In genomic region chr9:44405011-44405410, GRCm38 (mm10) we compare ENCODE assay signal across 17 mouse cellular contexts.
"Had no signal": no experiment of that assay in that cellular context is flagged by ENCODE, and none has a peak within 500 bp of the region (broad histone marks: within the 10 kb centered on the region; RNA-seq: fewer than 3 reads in every experiment).

No protein-coding gene starts in this region.

- DNase-seq: lung, embryonic 14.5 days; lung, postnatal 10 days; lung, postnatal 4 days; midbrain, embryonic 14.5 days; retina, postnatal 1 day; right cerebral cortex, adult 18-20 months; right cerebral cortex, postnatal 25 days; right cerebral cortex, postnatal 4 days; spleen, adult 18-20 months; thymus, adult 18-20 months; thymus, postnatal 14 days; thymus, postnatal 36 days had no signal

- ATAC-seq: midbrain, embryonic 16.5 days had no signal

- H3K9ac ChIP-seq: lung, embryonic 14.5 days; midbrain, embryonic 12.5 days; neural tube, embryonic 13.5 days; neural tube, embryonic 15.5 days had no signal

- H3K27me3 ChIP-seq: midbrain, embryonic 12.5 days; neural tube, embryonic 13.5 days; neural tube, embryonic 15.5 days had no signal

- H3K9me3 ChIP-seq: midbrain, embryonic 10.5 days; midbrain, embryonic 12.5 days; neural tube, embryonic 13.5 days; neural tube, embryonic 15.5 days had no signal

- H3K4me3 ChIP-seq: midbrain, embryonic 12.5 days had no signal

- H3K27ac ChIP-seq: midbrain, embryonic 10.5 days; midbrain, embryonic 12.5 days; neural tube, embryonic 13.5 days; neural tube, embryonic 15.5 days had no signal
